Mouse (Mus musculus) left cerebral cortex, postnatal 10 days (tissue): ENCODE measurements around the gene Spocd1. TPM values are rescaled to one million over a fixed set of nuclear protein-coding genes. Genes with fewer than 3 reads are reported as not detected.

Source experiments
- DNase-seq, 2 experiments: peaks; one replicate each; pipeline ENCODE4 v3.0.0; 2021 to 2022; ENCODE audit warnings: low spot score in 2 of 2, mixed read lengths in 1 of 2; ENCODE audit errors: extremely low spot score in 1 of 2
- intact Hi-C: fragments of 180-260 bp; cut with DNase I; formaldehyde crosslinking; loops from one replicate; pipeline ENCODE4 v1.15.1; 2025
- total RNA-seq, 2 experiments: library from RNA; stranded (reverse); gene quantifications; 2 replicates each; pipeline ENCODE4 v1.2.3; 2021

Spocd1 gene
- total RNA-seq, 2 experiments from 2014 or later = 0.24 TPM; not detected in 1

DNA sequence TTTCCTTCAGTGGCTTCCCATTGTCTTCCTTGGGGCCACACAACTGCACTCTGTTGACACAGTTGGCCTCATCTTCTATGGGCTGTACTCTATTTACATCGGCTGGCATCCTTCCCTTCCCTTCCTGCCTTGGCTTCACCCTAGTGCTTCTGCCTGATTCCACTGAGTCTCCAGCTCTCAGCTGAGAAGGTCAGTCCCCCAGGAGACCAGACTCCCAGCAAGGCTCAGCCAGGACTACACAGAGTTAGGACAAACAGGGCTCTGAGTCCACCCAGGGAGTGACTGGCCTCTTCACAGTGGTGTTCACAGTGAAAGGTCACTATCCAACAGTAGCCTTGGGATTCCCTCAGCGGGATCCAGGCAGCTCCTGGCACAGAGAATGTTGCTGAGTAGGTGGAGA is 12.9 kb upstream of the Spocd1 start:
- no peak for DNase-seq
- intact Hi-C loops = no loop called here

DNA sequence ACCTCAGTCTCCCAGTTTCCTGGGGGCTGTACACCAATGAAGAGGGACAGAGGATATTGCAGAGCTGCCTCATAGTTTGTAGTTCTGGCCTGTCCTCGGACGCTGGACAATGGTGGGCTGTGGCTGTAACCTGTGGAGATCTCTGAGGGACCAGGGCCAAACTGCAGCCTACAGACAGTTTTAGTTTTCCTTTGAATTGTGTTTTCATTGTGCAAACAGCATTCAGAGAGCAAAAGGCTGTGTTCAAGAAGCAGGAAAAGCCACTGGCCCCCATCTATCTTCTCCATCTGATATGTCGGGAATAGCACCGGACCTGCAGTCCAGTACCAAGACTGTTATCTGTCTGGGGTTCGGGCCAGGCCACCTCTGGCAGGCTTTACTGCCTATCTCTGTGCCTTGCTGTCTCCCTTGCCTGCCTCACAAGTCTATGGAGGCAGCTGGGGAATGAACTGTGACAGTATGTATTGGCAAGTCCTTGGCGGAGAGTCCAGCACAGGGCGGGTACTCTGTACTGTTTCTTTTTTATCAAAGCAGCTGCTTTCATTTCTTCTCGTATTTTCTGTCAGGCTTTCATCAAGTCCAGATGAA is 11.9 kb upstream of the Spocd1 start:
- intact Hi-C loops = no loop called here
- no peak for DNase-seq

DNA sequence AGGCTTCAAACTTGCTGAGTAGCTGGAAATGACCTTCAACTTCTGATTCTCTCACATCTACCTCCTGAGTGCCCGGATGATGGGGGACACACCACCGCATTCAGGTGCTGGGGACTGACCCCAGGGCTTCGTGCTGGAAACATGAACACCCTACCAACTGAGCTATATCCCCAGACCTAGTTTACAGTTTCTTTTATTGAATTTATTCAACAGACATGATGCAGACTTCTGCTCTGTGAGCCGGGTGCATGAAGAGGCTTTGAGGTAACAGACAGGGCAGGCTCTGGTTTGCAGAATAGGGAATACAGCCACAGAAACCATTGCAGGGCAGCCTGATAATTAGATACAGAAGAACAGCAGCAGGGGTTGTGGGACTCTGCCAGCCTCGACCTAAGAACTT is 10.6 kb upstream of the Spocd1 start:
- intact Hi-C loops = no loop called here
- no peak for DNase-seq

DNA sequence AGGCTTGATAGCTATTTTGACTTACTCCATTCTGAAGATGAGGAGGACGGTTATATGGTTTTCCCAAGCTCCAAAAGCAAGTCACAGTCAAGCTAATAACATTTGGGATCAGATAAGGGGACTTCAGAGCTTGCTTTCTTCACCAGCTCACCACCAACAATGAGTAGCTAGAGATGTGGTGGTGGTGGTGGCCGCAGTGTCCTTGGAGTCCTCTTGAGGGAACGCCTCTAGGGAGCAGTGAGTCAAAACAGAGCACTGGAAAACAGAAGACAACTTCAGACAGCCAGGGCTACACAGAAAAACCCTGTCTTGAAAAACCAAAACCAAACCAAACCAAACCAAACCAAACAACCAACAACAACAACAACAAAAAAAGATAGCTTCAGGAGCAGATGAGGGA is 10.1 kb upstream of the Spocd1 start:
- intact Hi-C loops = no loop called here
- no peak for DNase-seq

DNA sequence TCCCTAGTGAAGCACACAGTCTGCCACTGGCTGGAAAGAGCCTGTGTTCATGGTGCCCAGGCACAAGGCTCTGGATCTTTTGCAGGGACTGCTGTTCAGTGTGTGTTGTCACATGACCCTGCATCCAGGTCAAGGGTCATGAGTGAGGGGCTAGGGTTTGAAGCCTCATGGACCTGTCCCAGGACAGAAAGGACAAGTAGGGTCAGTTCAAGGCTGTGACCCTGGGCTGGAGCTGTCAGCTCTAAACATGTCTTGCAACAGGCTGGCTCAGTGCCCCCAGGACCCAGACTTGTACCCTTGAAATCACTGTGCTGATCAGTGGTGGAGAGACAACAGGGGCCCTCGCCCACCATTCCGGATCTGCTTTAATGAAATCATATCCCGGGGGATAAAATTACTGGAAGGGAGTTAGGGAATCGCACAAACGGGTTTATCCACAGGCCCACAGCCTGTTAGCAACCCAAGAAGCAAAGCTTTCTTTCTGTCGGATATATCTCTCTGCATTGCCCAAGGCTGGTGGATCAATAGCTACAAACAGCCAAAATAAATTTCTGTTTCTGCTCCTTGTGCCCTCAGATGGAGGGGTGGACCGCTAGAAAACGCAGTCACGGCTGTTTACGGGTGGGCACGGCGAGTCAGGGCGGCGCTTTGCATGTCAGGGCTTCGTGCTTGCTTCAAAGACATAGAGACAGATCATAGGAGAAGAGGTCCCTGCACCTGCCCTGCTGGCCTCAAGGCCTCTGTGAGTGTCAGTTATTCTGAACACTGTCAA is 8.3 kb upstream of the Spocd1 start:
- no peak for DNase-seq
- intact Hi-C loops = no loop called here

DNA sequence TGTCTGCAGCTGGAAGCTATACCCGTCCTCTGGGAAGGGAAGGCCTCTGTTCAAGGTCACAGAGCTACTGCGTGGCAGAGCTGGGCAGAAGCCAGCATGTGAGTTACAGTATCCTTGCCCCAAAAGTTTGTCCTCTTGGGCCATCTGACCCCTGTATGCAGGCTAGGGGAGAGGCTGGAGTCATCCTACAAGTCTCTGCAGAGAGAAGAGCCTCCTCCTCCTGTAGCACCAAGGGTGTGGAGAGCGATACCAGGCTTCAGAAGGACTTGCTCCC is 7.8 kb upstream of the Spocd1 start:
- intact Hi-C loops = no loop called here

DNA sequence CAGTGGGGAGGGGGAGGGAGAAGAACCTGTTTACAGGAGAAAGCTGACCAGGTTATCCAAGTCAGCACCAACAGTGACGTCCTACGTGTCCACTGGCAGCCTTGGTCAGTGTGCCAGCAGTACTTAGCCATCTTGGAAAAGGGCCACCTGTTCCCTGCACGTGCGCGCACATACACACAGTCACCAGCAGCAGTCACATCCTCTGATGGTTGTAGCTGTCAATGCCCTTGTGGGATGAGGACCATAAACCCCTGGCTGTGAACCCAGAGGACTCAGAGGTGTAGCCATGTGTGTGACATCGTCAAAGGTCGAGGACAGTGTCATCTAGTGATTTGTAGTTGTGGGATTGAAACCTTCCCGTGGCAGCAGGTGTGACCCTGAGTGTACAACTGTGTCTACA is 4.9 kb upstream of the Spocd1 start:
- intact Hi-C loops = no loop called here

More for the DNA sequence above, 7.8 kb upstream of the Spocd1 start:
- no peak for DNase-seq

DNA sequence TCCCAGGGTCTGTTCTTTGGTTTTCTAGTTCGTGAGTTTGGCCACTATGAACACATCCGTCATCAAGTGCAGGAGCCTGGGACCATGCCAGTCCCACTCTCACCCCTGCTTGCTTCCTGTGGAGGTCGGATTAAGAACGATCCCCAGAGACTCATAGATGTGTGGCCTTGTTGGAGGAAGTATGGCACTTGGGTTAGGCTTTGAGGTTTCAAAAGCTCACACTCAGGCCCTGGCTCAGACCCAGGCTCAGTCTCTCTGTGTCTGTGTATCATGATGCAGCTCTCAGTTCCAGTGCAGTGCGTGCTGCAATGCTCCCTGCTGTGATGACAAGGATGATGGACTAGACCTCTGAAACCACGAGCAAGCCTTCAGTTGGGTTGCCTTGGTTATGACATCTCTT is 4.4 kb upstream of the Spocd1 start:
- intact Hi-C loops = no loop called here
- DNase-seq = no peak

More for the DNA sequence above, 4.9 kb upstream of the Spocd1 start:
- DNase-seq = no peak

DNA sequence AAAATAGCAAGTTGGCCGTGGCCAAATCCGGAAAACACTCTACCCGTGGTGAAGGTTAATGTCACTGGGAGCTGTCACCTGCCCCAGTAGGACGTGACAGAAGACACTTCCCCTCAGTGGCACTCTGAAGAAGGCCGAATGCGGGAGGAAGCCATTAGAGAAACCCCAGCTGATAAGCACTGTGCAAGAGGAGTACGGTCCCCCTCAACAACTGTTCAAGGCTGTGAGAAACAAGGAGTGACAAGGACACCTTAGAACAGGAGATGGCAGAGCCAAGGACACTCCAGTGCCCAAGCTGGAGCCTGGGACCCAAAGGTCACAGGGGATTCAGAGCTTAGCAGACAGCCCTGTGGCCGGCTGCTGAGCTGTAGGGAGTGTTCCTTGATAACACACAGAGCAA is 2.5 kb upstream of the Spocd1 start:
- DNase-seq = no peak
- intact Hi-C loops = no loop called here

DNA sequence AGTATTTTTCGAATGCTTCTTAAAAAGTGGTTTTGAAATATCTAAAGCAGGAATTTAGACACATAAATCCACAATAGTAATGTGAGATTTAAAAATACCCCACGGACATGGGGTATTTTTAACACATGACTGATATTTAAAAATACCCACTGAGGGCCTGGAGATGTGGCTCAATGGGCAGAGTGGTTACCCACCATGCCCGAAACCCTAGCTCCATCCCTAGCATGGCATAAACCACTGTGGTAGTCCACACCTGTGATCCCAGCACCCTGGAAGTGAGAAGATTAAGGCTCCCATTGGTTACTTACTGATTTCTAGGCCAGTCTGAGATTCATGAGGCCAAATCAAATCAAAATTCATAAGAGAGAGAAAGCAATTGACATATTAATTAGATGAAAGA is 2.0 kb upstream of the Spocd1 start:
- intact Hi-C loops = no loop called here
- DNase-seq = no peak

DNA sequence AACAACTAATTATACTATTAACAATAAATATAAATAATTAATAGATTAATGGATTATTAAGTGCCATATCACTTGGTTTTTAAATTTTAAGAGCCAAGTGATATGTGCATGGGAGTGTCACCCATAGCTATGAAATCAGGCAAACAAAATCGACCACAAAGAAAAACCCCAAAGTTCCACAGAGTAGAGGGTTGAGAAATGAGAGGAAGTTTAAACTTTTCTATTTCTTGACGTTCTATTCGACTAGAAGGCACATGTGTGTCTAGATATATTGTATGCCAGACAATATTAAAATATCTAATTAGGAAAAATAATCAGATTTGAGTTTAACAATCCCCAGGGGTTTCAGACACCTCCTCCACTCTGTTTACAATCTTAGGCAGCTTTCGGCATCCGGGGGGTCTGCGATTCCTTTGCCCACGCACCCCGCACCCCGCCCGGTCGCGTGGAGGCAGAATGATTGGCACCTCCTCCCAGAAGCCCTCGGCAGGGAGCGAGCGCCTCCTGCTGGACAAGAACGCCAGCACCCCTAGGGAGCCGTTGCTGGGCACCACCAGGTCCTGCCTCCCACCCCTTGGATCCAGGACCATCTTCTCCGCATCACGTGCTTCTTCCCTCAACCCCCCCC is 811 bp upstream of the Spocd1 start:
- peak; percentile 46 to 87 for DNase-seq
- intact Hi-C loops = loop anchor here (2.0 kb wide), 1 partner anchor 143 kb away; no protein-coding TSS in a partner anchor

DNA sequence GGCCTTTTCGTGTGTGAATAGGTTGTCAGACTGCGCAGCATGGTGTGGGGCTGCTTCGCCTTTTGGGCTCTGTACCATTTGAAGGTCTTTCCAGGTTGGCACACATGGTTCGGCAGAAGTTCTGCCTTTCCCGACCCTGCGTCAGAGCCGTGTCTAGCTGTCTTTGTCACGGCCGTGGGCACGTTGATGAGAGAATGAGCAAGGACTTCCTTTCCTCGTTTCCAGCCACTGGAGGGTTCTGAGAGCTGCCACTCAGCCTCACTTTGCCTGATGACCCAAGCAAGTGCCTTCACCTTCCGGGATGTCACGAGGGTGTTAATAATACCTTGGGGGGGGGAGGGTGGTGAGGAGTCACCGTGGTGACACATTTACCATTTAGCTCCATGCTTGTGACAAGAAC is 4.6 kb downstream of the Spocd1 start:
- intact Hi-C loops = no loop called here

DNA sequence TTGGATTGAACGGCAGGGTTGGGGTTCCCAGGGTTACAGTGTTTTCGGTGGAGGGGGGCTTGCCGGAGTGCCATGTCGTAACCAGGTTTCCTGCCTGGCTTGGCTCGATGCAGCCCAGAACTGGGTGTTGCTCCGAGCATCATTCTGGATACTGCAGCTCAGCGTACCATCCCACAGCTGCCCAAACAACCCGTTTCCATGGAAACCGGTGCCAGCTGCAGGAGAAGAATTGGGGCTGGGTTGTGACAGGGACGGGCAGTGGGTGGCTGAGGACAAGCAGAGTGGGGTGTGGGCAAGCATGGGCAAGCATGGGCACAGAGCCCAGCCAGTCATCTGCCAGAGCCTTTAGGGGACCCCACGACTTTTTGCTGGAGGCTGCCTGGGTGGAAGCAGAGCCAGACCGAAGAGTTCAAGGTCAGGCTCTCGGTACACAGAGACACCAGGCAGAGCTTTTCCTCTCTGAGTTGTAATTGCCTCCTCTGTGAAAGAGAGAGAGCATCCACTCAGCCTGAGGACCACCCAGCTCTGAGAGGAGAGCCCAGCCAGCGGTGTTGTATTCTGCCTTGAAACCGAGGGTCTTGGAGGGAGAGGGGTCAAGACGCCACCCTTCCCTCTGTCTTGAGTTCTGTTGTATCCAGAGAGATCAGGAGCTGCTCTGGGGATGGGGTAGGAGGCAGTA is 5.3 kb downstream of the Spocd1 start:
- DNase-seq = peak; percentile 49 to 78
- intact Hi-C loops = no loop called here

More for the DNA sequence above, 4.6 kb downstream of the Spocd1 start:
- DNase-seq = no peak

DNA sequence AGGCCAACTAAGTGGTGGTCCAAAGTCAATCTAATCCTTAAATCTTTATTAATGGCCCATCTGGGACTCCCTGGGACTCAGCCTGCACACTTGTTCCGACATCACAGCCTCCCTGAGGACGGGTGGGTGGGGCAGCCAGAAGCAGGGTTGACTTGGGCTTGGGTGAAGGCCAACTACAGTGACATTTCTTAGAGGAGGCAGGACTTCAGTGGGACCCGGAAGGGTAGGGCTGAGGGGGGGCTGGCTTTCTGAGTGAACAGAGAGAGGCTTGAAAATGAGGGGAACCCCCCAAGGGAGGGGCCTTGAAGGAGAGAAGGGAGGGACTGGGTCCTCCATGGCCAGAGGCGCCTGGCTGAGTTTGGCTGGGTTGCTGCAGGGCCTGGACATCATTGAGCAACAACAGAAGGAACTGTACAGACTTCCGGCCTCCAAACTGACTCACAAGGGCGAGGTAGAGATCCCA is 22.3 kb downstream of the Spocd1 start:
- intact Hi-C loops = no loop called here
- peak in 1 of 2 experiments; percentile 40 for DNase-seq

DNA sequence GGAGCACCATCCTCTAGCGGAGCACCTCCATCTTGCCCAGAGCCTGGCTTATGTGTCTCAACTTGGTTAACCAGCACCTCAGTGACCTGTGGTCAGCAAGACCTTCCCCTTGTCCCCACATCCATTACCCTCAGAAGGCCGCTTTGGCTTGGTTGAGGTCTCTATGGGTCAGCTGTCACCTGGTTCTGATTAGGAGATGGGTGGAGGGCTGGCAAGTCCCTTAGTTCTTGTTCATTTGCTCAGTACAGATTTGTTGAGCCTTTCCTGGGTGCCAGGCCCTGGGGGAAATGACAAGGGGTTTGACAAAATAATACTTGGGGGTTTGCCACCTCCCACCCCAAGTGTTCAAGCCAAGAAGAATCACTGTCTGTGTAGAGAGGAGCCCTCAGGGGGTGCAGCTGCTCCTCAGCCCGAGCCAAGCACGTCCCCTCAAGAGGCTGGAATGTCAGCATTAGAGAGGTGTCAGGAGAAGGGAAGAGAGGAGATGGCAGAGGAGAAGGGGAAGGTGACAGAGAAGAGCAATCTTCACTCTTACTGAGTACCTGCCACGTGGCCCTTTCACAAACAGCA is 23.3 kb downstream of the Spocd1 start:
- DNase-seq = no peak
- intact Hi-C loops = no loop called here

DNA sequence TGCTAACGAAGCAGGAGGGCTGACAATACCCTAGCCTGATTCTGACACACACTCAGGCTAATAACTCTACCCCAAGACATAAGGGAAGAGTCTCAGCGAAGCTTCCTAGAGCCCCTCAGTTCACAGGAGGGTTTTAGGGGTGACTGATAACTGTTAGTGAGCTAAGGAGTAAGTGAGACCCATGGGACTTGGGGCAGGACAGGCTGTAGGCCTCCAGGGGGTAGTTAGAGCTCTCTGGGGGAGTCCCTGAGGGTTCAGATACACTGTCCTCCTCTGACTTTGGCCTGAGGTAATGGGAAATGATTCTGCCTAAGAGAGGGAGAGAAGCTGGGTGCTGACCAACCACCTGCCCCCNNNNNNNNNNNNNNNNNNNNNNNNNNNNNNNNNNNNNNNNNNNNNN is 25.5 kb downstream of the Spocd1 start:
- intact Hi-C loops = no loop called here
- DNase-seq = no peak

DNA sequence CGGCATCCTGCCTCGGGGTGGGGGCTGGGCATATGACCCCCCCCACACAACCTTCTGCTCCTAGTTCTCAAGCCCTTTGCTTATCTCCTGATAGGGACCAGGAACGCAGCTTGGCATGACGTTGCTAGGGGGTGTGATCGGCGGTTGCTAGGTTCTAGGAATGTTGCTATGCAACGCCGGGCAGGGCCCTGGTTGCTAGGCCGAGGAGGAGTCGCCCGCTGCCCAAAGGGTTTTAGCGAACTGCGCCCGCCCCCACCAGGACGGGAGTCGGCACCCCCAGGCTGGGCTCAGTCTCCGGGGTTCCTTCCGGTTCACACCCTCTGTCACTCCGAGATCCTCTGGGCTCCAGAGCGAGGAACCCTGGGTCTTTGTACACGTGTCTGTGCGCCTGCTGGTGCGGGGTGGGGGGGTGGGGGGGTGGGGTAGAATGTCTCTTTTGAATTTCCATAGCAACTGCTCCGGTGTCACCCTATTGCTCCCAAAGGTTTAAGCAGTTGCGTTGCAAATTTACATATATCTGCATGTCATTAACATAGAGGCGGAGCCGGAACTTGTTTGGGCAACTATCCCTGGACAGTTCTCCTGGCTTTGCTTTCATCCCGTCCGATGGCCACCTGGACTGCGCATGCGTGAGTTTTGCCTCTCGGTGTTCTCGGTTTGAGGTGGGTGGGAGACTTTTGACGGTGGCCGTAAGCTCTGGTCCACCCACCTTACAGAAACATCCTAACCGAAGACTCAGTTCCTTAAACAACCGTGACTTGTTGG is 31.3 kb downstream of the Spocd1 start:
- intact Hi-C loops = loop anchor here (2.0 to 5.0 kb wide), 2 partner anchors 26 to 227 kb away; no protein-coding TSS in a partner anchor
- peak; percentile 86 to 87 for DNase-seq

DNA sequence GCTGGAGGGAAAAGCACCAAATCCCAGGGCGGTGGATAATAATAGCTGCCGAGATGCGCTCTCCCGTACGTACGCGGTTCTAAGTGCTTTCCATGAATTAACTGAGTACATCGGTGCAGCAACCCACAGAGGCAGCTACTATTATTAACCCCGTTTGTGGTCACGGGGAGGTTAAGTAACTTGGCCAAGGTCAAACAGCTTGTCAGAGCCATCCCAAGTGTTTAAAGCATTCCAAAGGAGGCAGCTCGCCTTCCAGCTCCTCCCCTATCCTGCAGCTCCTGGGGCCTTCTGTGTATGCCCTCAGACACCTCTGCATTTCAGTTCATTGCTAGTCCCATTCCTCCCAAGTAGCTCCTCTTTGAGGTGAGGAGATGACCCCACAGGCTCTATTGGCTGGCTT is 36.2 kb downstream of the Spocd1 start:
- no peak for DNase-seq
- intact Hi-C loops = no loop called here

DNA sequence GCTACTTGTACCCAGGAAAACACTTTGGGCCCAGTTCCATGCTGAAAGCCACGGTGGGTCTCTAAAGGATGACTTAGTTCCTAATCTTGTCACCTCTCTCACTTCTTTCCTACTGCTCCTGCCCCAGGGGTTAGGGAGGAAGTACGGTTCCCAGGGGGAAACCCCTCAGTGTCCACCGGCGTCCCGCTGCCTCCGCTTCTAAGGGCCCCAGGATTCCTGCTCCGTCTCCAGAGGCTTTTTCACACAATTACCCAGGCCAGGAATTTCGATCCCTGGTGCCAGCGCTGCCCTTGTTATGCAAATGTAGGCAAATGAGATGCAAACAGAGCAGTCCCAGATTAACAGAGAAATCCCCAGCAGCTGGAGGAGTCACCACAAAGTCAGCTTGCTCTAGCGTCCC is 37.2 kb downstream of the Spocd1 start:
- peak in 1 of 2 experiments; percentile 37 for DNase-seq
- intact Hi-C loops = no loop called here
